ENCODE assay signal across 10 mouse cellular contexts in genomic region chr2:27097776-27098175, GRCm38 (mm10). TPM values are rescaled to one million over a fixed set of nuclear protein-coding genes. Genes with fewer than 3 reads are reported as not detected.
DNase-seq lines count a peak whose midpoint lies in the region; ATAC-seq and TF ChIP-seq lines count a peak whose summit lies in the region.
"Had no signal": no experiment of that assay in that cellular context is flagged by ENCODE, and none has a peak within 500 bp of the region (broad histone marks: within the 10 kb centered on the region; RNA-seq: fewer than 3 reads in every experiment).

No protein-coding gene starts in this region.

- no peak for TF ChIP-seq CTCF in kidney, adult 2 months (conservative IDR thresholded peaks at IDR 0.05; ENCODE audit: insufficient read depth, insufficient read length, low read depth, low read length)

- no peak for TF ChIP-seq POLR2A in kidney, adult 2 months (IDR thresholded peaks at IDR 0.05; ENCODE audit: low read depth, low read length)

- no peak overlapping the region for H3K4me3 ChIP-seq in kidney, adult 2 months (ENCODE audit: insufficient read depth, low read depth, low read length)
- H3K4me3 ChIP-seq: liver, embryonic 15.5 days had no signal

- 23% methylated on average over 6 of the region's 6 CpGs for WGBS in kidney, adult 2 months

- no peaks in the 10 kb centered on the region for H3K4me1 ChIP-seq in kidney, adult 2 months (ENCODE audit: control insufficient read depth, insufficient read depth, low read length)
- H3K4me1 ChIP-seq: liver, embryonic 15.5 days had no signal

- no peak overlapping the region for H3K27ac ChIP-seq in kidney, adult 2 months (ENCODE audit: insufficient read depth, low read depth, low read length)
- H3K27ac ChIP-seq: liver, embryonic 15.5 days had no signal

- H3K27me3 ChIP-seq in kidney, adult 2 months (replicated peaks; ENCODE audit: control insufficient read depth, insufficient read depth, low read length): no peaks in the 10 kb centered on the region
- H3K27me3 ChIP-seq: liver, embryonic 15.5 days had no signal

- ATAC-seq in erythroid progenitor cell, adult 5-6 weeks (replicated peaks; ENCODE audit: low FRiP score, poor library complexity, severe bottlenecking): no peak

- H3K36me3 ChIP-seq in kidney, adult 2 months (ENCODE audit: control insufficient read depth, insufficient read depth, low read length): no peaks in the 10 kb centered on the region
- H3K36me3 ChIP-seq: liver, embryonic 15.5 days had no signal

- DNase-seq in adrenal gland, postnatal 14 days: peak; percentile 61
- DNase-seq in adrenal gland, adult 8-10 months: no peak
- DNase-seq in 416B (ENCODE audit: low read depth): peak; percentile 9
- peak; percentile 69 for DNase-seq in heart, adult 8-10 months (ENCODE audit: low spot score)
- DNase-seq in kidney, adult 2 months: peak; percentile 76
- peak; percentile 77 to 91 for DNase-seq in lung, postnatal 4 days
- DNase-seq in urinary bladder, postnatal 36 days (ENCODE audit: low spot score in 2 of 2): no peak

RNA-seq across cellular contexts. Expression of gene Adamtsl2, which starts 18.6 kb away (rescaled TPM):
- 11.5 and 11.7 TPM in 2 replicates for total RNA-seq in adrenal gland, postnatal 14 days (2021)
- 10 to 100 TPM; 14.3 to 24.8 (median 19.3) TPM for total RNA-seq in adrenal gland, adult 8-10 months (2022)
- 1 to 10 TPM; 4.4 to 6.6 (median 5.1) TPM for total RNA-seq in heart, adult 8-10 months (2022)
- 21.7 and 25.7 TPM in 2 replicates for polyA plus RNA-seq in kidney, adult 2 months (2012; rRNA removed)
- not detected in 2 replicates for total RNA-seq in erythroid progenitor cell, adult 5-6 weeks (2015; ENCODE audit: low replicate concordance)
- total RNA-seq in erythroid progenitor cell, adult 5-6 weeks (2017; ENCODE audit: low replicate concordance): not detected in 2 replicates

RNA-seq across cellular contexts. Expression of gene Mymk, which starts 25.8 kb away (rescaled TPM):
- not detected in 2 replicates for total RNA-seq in adrenal gland, postnatal 14 days (2021)
- total RNA-seq in adrenal gland, adult 8-10 months (2022): under 1 TPM in 1 of 4 experiments, not detected in 3; 0.20 TPM
- not detected for total RNA-seq in heart, adult 8-10 months (2022)
- 0.09 and 0.16 TPM in 2 replicates for polyA plus RNA-seq in kidney, adult 2 months (2012; rRNA removed)
- total RNA-seq in erythroid progenitor cell, adult 5-6 weeks (2015; ENCODE audit: low replicate concordance): not detected in 2 replicates
- total RNA-seq in erythroid progenitor cell, adult 5-6 weeks (2017; ENCODE audit: low replicate concordance): not detected in 2 replicates

RNA-seq across cellular contexts. Expression of gene Fam163b, which starts 44.5 kb away (rescaled TPM):
- total RNA-seq in adrenal gland, postnatal 14 days (2021): 2.0 and 2.1 TPM in 2 replicates
- total RNA-seq in adrenal gland, adult 8-10 months (2022): 1 to 10 TPM; 2.5 to 4.4 (median 3.5) TPM
- under 1 TPM; 0.27 to 0.63 (median 0.48) TPM for total RNA-seq in heart, adult 8-10 months (2022)
- 0.38 and 0.42 TPM in 2 replicates for polyA plus RNA-seq in kidney, adult 2 months (2012; rRNA removed)
- not detected in 2 replicates for total RNA-seq in erythroid progenitor cell, adult 5-6 weeks (2015; ENCODE audit: low replicate concordance)
- total RNA-seq in erythroid progenitor cell, adult 5-6 weeks (2017; ENCODE audit: low replicate concordance): not detected in 2 replicates
- polyA plus RNA-seq: C2C12; liver, embryonic 15.5 days had no signal

Comparison
In these comparisons a context has a peak if more than half of its experiments do, and no peak if none do; other contexts are left out.
1. DNase-seq: peak in adrenal gland, postnatal 14 days (single experiment), 416B (single experiment), heart, adult 8-10 months (single experiment), kidney, adult 2 months (single experiment) and lung, postnatal 4 days (2 of 2); none in adrenal gland, adult 8-10 months (single experiment) and urinary bladder, postnatal 36 days (0 of 2).
2. RNA of gene Adamtsl2, which starts 18.6 kb away (total RNA-seq): 14.3 to 24.8 TPM in adrenal gland, adult 8-10 months, 11.5 to 11.7 TPM in adrenal gland, postnatal 14 days and 4.4 to 6.6 TPM in heart, adult 8-10 months; not detected in erythroid progenitor cell, adult 5-6 weeks; every median in the first group is over 4 times any median in the second.